Mouse (Mus musculus): Measurements from ENCODE around the gene Nos3. TPM values are rescaled to one million over a fixed set of nuclear protein-coding genes. Genes with fewer than 3 reads are reported as not detected.
"Not testable (repeated sequence)": the region's sequence is repeated elsewhere in the genome, so short reads cannot be mapped to it uniquely, and the experiment has no call there.

The Nos3 gene
- total RNA-seq, 2 experiments from 2014 or later = 7.7 to 11.2 TPM

DNA sequence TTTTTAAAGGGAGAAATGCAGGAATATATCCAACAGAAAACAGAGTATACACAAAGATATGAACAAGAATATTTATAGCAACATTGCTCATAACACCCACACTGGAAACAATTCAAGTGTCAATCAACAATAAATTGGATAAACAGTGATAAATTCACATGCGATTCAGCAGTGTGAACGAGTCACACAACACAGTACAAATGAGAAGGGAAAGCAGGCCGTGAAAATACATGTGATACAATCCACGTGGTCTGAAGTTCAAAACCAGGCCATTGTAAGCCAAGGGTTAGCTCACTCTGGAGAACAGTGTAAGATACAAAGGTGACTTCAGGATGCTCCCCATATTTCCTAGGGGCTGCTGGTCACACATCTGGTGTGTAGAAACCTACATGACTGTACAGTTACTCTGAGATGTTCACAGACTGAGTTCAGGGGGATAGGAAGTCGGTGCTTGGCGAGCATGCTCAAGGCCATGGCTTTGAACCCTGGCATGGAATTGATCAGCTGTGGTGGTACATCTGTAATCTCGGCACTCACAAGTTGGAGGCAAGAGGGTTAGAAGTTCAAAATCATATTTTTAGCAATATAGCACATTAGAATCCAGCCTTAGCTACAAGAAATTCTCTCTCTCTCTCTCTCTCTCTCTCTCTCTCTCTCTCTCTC lies 10.2 kb downstream of the Nos3 start:
- no peak for DNase-seq

DNA sequence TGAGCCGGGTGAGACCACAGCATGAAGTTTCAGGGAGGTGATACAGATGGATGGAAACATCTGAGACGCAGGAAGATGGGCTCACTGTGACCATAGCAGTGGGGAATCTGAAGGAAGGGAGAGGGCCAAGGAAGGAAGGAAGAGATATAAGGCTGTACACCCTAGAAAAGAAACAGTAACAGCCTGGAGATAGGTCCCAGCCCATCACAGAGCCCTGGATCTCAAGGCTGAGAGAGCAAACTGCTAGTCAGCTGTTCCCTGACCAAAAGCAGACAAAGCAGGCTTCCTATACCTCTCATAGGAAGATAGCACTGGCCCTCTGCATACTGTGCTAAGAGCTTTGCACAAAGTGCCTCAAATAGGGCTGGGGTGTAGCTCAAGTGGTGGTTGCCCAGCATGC lies 14.1 kb downstream of the Nos3 start:
- DNase-seq = no peak

DNA sequence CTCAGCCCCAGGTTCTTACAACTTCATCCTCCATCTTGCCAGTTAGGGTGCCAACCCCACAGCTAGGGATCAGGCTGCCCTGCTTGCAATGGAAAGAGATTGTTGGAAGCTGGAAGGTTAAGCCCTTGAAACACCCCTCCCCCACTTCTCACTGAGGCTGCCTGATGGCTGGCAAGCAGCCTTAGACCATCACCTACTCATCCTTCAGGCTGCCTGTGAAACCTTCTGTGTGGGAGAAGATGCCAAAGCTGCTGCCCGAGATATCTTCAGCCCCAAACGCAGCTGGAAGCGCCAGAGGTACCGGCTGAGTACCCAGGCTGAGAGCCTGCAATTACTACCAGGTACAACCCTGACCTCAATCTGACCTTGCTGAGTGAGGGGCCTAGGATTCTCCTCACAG lies 14.9 kb downstream of the Nos3 start:
- DNase-seq = no peak

DNA sequence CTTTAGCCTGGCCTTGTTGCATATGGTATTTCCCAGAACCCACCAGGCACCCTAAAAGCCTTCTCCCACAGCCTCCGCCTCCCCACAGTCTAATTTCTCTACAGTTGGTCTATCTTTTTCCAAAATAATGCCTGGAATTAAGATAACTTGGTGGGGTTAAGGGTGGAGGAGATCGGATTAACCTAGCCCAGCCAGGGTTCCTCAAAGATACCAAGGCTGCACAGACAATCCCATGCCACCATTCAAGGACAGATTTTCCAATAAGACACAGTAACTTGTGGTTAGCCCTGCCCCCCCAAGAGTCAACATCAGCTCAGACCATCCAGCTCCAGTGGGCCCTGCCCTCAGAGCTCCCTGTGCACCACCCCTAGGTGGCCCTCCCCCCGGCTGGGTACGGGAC lies 15.9 kb downstream of the Nos3 start:
- DNase-seq = no peak

DNA sequence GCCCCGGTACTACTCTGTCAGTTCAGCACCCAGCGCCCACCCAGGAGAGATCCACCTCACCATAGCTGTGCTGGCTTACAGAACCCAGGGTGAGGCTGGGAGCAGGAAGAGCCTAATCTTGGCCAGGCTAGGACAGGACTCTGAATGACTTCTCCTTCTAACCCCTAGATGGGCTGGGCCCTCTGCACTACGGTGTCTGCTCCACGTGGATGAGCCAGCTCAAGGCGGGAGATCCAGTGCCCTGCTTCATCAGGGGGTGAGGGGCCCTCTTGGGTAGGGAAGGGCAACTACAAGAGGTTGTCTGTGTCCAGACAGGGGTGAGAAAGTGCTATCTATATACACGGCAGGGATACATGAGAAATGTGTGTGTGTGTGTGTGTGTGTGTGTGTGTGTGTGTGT lies 16.9 kb downstream of the Nos3 start:
- no peak for DNase-seq

DNA sequence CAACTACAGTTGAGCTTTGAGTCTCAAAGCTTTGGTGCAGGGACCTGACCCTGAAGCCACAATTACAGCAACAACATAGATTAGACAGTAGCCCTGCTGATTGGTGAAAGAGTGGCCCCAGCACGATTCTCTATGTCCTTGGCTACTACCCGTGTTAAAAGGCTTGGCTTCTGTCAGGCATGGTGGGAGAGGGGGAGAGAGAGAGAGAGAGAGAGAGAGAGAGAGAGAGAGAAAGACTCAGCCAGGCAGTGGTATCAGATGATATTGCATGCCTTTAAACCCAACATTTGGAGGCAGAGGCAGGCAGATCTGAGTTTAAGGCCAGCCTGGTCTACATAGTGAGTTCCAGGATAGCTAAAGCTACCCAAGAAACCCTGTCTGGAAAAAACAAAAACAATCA lies 17.4 kb downstream of the Nos3 start:
- DNase-seq = no peak

DNA sequence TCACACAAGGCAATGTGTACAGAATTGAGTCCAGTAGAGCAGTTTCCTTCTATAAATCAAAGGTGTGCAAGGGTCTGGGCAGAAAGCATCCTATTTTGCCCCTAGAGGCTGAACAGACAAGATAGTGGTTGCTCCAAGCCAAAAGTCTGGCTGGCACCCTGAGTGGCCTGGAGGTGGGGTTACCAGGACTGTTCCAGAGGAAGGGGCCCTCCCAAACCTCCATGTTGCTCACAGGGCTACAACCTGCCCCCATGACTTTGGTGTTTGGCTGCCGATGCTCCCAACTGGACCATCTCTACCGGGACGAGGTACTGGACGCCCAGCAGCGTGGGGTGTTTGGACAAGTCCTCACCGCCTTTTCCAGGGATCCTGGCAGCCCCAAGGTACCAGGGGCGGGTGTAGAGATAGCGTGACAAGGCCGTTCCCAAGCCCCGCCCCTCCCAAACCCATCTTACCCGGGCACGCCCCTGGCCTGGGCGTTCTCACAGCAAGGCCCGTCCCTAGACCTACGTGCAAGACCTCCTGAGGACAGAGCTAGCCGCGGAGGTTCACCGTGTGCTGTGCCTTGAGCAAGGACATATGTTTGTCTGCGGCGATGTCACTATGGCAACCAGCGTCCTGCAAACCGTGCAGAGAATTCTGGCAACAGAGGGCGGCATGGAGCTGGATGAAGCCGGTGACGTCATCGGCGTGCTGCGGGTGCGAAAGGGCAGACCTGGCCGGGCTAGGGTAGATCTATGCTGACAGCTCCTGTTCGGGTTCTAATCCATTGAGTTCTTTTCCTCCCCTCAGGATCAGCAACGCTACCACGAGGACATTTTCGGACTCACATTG lies 18.6 kb downstream of the Nos3 start:
- DNase-seq = peak; percentile 81

DNA sequence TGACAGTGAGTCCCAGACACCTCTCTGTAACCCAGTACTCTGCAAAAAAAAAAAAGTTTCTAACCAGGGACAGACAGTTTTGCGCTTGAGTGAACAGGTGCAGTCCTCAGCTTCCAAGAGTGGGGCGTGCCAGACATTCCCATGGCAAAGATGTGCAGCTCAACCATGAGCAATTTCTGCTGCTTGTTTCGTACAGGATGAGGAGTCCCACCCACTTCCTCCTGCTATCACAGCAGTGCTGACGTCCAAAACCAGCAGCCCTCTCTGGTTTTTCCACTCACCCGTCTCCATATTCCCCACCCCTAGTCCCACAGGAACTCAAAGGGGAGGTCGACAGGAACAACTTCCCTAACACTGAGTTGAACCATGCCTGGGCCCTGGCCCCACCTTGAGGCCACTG lies 19.8 kb downstream of the Nos3 start:
- no peak for DNase-seq

DNA sequence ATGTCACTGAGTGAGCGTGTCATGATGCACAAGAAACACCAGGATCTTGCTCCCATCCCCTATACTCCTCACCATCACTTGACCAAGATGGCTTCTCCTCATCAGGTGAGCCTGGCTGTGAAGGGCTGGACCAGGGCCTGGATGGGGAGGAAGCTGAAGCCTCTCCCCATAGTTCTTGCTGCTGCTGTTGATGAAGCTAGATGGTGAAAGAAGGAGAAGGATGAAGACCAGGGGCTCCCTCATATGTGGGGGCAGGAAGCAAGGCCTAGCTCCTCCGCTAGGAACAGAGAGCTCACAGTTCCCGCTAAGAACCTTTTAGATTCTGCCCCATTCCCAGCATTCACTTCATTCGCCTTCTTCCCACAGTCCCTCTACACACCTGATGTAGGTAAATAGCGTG lies 20.8 kb downstream of the Nos3 start:
- DNase-seq = no peak

DNA sequence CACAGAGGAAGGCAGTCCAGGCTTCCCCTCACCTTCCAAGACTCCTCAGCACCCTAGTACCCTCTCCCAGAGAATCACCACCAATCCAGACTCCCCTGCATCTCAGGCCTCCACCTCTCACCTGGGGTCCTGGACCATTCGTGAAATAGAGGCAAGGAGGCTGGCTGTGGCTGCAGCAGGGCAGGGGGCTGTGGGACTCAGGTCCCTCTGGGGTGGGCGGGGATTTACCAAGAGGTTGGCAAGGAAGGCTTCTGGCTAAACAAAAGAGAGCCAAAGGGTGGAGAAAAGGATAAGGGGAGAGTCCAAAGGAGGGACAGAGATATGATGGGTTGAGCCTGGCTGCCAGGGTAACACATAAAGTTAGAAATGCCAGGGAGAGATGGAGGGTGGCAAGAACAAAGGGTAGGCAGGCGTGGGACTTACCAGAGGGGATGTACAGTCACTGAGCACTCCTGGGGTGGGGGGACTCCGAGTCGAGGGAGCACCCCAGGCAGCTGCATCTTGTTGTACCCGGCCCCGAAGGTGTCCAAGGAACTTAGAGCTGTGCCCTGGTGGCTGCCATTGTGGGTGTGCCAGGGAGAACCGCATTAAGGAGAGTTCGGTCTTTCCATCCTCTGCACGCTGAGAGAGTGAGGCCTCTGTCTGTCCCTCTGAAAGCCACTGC lies 21.4 kb downstream of the Nos3 start:
- no peak for DNase-seq

DNA sequence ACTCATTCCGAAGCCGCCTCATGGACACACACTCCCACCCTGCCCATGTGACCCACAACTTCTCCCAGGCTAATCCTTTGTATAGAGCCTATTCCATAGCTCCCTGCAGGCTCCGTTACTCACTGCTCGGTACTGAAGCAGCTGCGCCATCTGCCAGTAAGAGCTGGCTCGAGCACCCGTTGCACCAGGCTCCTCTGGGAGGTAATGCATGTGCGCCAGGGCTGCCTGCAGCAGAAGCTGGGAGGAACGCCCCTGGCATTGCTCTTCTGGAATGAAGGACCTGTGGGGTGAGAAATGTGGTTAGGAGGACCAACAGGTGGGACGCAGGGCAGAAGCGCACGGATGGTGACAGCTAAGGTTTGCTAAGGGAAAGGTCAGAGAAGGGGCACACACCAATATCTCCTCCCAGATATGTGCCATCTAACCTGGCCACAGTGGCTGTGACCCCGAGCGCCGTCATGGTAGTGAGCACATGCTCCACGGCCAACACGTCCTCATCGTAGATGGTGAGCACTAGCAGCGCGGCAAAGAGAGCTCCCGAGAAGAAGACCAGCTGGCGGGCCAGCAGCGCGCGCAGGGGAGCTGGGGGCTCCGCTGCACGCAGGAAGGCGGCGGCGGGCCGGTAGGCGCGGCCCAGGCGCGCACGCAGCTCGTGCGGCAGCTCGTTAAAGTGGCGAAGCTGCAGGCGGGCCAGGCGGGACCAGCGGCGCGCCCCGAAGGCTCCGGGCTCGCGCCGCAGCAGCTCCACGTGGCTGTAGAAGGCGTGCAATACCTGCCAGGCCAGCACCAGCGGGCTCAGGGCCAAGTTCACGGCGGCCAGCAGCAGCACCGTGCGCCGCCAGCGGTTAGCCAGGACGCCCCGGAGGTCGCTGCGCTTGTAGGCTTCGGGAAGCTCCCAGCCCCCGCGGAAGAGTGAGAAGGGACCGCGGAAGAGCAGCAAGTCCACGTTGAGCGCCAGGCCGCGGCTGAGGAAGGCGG lies 22.9 kb downstream of the Nos3 start:
- DNase-seq = peak; percentile 65

DNA sequence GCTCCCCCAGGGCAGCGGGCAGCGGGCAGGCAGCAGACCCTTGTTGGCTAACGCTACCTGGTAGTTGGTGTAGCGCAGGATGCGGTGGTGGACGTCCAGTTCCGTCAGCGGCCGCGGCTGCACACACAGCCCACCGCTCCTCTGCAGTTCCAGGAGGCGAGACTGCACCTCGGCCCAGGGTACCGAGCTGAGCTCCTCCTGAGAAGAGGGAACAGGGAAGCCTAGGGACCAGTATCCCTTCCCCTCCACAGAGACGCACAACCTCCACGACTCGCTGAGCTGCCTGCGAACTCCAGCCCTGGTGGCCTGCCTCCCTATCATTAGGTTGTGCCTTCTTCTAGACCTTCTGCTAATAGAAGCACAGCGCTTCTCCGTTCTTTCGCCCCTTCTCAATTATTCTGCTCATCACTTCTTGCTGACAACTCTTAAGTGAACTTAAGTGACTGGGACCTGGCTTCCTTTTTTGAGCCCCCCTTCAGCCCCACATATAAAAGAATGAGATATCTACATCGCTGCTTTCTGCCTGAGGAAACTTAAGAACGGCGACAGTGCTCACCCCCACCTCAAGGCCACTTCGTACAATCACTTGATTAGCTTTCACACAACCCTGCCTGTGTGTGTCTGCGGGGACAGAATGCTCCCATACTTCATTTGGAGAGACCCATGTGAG lies 23.8 kb downstream of the Nos3 start:
- DNase-seq = no peak

DNA sequence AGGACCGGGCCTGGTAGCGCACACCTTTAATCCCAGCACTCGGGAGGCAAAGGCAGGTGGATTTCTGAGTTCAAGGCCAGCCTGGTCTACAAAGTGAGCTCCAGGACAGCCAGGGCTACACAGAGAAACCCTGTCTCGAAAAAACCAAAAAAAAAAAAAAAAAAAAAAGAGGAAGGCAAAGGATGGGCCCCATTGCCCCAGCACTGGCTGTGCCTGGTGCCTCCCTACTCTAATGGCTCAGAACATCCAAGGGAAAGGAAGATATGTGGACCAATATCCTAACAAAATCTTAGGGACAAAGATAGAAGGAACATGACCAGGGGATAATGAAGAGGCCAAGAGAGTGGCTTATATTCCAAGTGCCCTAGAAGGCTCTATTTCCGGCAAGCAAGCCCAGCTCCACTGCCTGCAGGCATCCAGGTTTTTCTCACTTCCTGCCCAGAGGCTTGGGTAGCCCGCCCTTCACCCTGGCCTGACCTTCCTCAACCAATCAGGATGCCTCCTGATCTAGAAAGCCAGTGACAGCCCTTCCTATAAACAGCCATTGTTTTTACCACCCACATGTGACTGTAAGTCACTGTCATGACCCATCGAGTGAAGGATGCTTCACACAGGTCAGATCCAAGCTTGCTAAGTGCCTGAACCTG lies 24.5 kb downstream of the Nos3 start:
- no peak for DNase-seq

DNA sequence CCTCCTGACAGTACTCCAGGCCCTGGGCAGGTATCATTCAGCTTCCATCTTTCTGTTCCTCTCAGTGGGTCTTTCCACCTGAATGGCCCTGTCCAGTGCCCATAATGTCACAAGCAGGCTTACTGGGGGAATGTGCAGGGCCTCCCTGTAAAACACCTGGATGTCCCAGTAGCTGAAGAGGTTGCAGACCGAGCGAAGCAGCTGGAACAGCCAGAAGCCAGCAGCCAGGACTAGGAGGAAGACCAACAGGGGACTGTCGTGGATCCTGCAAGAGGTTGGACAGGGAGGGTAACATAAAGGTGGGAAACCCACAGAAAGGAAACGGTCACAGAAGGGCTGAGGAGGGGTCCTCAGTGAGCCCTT lies 25.0 kb downstream of the Nos3 start:
- DNase-seq = no peak

DNA sequence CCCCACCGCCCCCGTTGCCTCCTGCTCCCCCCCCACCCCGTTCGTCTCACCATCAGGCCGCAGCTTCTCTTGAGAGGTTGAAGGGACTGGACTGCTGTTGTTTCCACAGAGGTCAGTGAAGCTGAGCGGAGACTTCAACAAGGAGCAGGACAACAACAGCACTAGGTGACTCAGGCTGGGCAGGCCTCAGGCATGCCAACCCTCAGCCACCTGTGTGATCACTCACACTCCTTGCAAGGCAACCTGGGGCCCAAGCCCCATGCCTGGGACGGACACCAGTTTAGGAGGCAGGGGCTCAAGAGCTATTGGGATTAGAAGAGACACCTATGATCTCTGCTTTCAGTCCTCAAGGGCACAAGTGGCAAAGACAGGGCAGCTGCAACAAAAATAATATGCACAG lies 27.3 kb downstream of the Nos3 start, which contains the start of gene Atg9b:
Atg9b (minus strand) TSS at position 280 of the 400 bp plus-strand sequence.
- no peak for DNase-seq

DNA sequence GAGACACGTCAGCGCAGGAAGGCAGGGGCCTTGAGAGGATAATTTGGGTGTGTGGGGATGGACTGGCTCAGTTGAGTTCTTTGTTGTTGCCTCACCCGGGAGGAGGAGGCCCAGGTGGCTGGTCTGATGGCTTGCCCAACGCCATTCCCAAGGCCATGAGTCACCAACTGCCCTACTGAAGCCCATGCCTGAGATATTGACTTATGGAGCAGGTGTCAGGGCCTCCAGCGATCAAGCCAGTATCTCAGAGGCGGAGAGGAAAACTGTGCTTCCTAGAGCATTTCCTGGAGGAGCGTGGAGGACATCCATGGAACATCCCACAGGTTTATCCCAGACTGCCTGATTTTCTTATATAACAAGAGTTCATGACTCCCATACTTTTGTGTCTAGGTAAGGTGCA lies 28.1 kb downstream of the Nos3 start:
- no peak for DNase-seq

DNA sequence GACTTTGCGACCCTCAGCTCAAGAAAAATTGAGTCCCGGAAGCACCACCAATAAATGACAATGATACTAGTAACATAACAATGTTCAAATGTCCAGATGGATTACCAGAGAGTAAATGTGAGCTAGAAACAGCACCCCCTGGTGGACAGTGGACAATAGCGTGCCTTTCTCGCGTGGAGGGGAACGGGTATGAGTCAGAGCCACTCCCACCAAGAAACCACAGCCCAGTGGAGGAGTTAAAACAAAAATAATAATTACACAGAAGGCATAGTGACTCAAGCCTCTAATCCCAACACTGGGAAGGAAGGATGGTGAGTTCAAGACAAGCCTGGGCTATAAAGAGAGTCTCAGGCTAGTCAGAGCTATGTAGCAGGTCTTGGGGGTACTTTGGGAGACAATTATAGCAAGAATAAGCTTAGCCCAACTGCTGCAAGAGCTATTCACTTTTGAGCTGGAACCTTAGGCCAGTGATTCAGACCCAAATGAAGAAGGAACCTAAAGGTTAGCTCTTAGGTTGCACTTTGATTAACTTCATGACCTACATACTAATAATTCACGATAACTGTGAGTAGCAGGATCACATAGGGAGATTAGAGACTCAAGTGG lies 28.9 kb downstream of the Nos3 start, which contains the start of gene Abcb8:
Abcb8 (plus strand) TSS at position 272 of the 606 bp plus-strand sequence.
- DNase-seq = peak; percentile 81

DNA sequence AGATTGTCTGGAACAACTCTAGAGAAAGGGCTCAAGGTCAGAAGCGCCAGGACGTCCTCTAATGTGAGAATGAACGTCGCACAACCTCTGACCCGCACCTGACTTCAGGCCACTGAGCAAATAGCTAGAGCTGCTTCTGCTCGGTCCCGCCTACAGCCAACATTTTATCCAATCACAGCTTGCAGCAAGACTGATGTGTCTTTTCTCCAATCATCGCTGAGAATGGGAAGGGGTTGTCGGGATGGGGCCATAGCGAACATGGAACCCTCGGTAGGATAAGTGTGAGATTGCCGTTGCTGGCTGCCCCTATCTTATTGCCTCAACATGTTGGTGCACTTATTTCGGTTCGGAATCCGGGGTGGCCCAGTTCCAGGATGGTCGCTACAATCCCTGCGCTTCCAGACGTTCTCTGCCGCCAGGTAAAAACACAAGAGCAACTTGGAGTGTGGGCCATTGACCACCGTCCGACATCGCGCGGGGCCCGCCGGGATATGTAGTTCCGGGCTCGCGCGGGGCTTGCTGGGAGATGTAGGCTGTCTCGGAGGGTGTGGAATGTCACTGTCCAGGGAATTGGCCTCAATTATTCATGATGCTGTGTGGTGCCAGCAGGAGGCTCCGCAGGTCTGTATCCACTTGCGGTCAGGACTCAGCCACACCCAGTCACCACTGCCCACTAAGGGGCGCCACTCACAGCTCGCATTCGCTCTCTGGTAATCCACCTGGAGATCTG lies 29.7 kb downstream of the Nos3 start:
- peak; percentile 90 for DNase-seq

DNA sequence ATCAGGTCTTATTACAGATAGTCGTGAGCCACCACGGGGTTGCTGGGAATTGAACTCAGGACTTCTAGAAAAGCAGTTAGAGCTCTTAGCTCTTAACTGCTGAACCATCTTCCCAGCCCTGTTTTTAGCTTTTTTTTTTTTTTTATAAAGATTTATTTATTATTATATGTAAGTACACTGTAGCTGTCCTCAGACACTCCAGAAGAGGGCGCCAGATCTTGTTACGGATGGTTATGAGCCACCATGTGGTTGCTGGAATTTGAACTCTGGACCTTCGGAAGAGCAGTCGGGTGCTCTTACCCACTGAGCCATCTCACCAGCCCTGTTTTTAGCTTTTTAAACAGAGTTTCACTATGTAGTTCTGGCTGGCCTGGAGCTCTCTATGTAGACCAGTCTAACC lies 31.6 kb downstream of the Nos3 start:
- DNase-seq = not testable (repeated sequence)

DNA sequence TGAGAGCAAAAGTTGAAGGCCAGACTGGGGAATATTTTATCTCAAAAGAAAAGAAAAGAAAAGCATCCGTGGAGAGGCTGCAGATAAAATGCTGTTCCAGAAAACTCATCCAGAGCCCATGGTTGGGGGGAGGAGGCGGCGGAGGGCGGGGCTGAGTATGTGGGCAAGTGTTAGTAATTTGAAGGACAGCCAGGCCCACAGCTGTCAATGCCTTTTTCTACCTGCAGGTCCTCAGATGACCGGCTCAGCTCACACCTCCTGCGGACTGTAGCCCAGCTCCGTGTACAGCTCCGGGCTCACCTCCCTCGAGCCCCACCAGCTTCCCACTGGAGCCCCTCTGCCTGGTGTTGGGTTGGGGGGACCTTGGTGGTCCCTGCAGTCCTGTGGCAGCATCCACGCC lies 35.1 kb downstream of the Nos3 start:
- DNase-seq = no peak

Data from gastrocnemius, postnatal 10 days (tissue).